Mouse (Mus musculus) embryonic facial prominence, embryonic 13.5 days (tissue): Measurements from ENCODE around the gene Rps6kc1. TPM values are rescaled to one million over a fixed set of nuclear protein-coding genes. Genes with fewer than 3 reads are reported as not detected.

Source experiments
- ATAC-seq: fragments of 200-750 bp; cut with Nextera tagmentation; 2 replicates; pipeline ENCODE4 v1.8.0; 2017; ENCODE audit warnings: low read depth; ENCODE audit not compliant: insufficient number of reproducible peaks, insufficient read depth, low FRiP score, low TSS enrichment
- H3K27ac ChIP-seq: fragments of 300-500 bp; sonication (generic); 2 replicates; pipeline ENCODE4 v1.5.1; 2015; ENCODE audit warnings: moderate library complexity, mild to moderate bottlenecking, inconsistent platforms
- H3K27me3 ChIP-seq: fragments of 300-500 bp; sonication (generic); 2 replicates; pipeline ENCODE4 v1.6.1; 2015; ENCODE audit warnings: mild to moderate bottlenecking, inconsistent platforms
- H3K36me3 ChIP-seq: fragments of 300-500 bp; sonication (generic); 2 replicates; pipeline ENCODE4 v1.6.1; 2015; ENCODE audit warnings: mild to moderate bottlenecking, inconsistent platforms
- H3K4me1 ChIP-seq: fragments of 300-500 bp; sonication (generic); 2 replicates; pipeline ENCODE4 v1.6.1; 2015; ENCODE audit warnings: inconsistent platforms
- H3K4me2 ChIP-seq: fragments of 300-500 bp; sonication (generic); 2 replicates; pipeline ENCODE4 v1.6.1; 2015; ENCODE audit warnings: moderate library complexity, mild to moderate bottlenecking, inconsistent platforms
- H3K4me3 ChIP-seq: fragments of 300-500 bp; sonication (generic); 2 replicates; pipeline ENCODE4 v1.5.1; 2015; ENCODE audit warnings: mild to moderate bottlenecking, inconsistent platforms
- H3K9ac ChIP-seq: fragments of 300-500 bp; sonication (generic); 2 replicates; pipeline ENCODE4 v1.6.1; 2015; ENCODE audit warnings: mild to moderate bottlenecking, inconsistent platforms
- H3K9me3 ChIP-seq: fragments of 300-500 bp; sonication (generic); 2 replicates; pipeline ENCODE4 v1.6.1; 2016; ENCODE audit warnings: inconsistent platforms
- WGBS: fragments of 180-500 bp; shearing (Covaris S2); methylation state at CpG from one replicate; pipeline ENCODE4 v1.1.7; 2015; ENCODE audit warnings: mixed read lengths; 5-methylcytosine and 5-hydroxymethylcytosine counted together
- polyA plus RNA-seq: library from polyadenylated mRNA; unstranded; fragments of >200 nt; fragmentation: Nextera tagmentation; extraction: Ambion mirVana; gene quantifications from 2 replicates; pipeline ENCODE4 v1.2.1, GENCODE M21; 2015

Gene Rps6kc1
- polyA plus RNA-seq, 1 experiment from 2014 or later = 18.4 TPM

DNA sequence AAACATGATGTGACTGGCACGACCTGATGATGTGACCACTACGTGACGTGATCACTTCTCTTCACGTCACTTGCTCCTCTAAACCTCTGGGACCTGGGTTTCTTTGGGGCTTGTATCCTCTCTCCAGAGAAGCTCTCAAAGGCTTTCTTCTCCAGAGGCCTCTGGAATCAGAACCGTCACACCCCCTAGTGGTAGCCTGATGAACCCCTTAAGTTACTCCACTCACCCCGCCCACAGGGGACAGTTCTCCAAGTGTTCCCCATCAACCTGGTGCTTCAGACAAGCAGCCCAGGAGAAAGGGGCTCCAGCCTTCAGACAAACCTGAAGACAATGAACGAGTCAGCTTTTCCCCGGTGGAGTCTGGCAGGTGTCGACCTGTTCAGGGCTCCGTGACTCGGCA lies 216.0 kb downstream of the Rps6kc1 start:
- ATAC-seq = no peak
- Histone ChIP-seq H3K9me3 (no peaks in the 10 kb centered on the region), H3K4me2 (no peak overlapping the region), H3K9ac (no peak overlapping the region), H3K36me3 (no peaks in the 10 kb centered on the region), H3K4me1 (peaks cover 6% of the 10 kb centered on the region), H3K27ac (no peak overlapping the region), H3K4me3 (no peak overlapping the region), H3K27me3 (no peaks in the 10 kb centered on the region)
- 67% methylated on average over 11 of the region's 11 CpGs for WGBS

- Histone ChIP-seq H3K4me2 (no peak overlapping the region), H3K9ac (no peak overlapping the region), H3K9me3 (no peaks in the 10 kb centered on the region; the same call in 1 of the 2 replicates), H3K36me3 (no peaks in the 10 kb centered on the region), H3K4me3 (no peak overlapping the region), H3K27ac (no peak overlapping the region), H3K4me1 (peaks cover 6% of the 10 kb centered on the region), H3K27me3 (no peaks in the 10 kb centered on the region)
- 82% methylated on average over 29 of the region's 29 CpGs for WGBS
- ATAC-seq = no peak
These were observed 220.9 kb downstream of the Rps6kc1 start for GRCm38 (mm10) chr1:190690528-190691262.

GRCm38 (mm10) chr1:190683060-190683459 lies 228.5 kb downstream of the Rps6kc1 start:
- 93% methylated on average over 7 of the region's 7 CpGs for WGBS
- no peaks in the 10 kb centered on the region for H3K9me3 ChIP-seq
- no peaks in the 10 kb centered on the region for H3K27me3 ChIP-seq
- H3K9ac ChIP-seq = no peak overlapping the region
- H3K4me1 ChIP-seq = peaks cover 3% of the 10 kb centered on the region; the same call in 1 of the 2 replicates
- ATAC-seq = no peak
- no peak overlapping the region for H3K4me2 ChIP-seq
- H3K4me3 ChIP-seq = no peak overlapping the region
- H3K27ac ChIP-seq = no peak overlapping the region
- no peaks in the 10 kb centered on the region for H3K36me3 ChIP-seq

GRCm38 (mm10) chr1:190682021-190682926 lies 229.3 kb downstream of the Rps6kc1 start:
- Histone ChIP-seq H3K9me3 (no peaks in the 10 kb centered on the region), H3K4me3 (no peak overlapping the region), H3K4me1 (peaks cover 3% of the 10 kb centered on the region; the same call in 1 of the 2 replicates), H3K27me3 (no peaks in the 10 kb centered on the region), H3K4me2 (peak overlapping the region; percentile 25), H3K36me3 (no peaks in the 10 kb centered on the region), H3K9ac (no peak overlapping the region), H3K27ac (no peak overlapping the region)
- 57% methylated on average over 25 of the region's 25 CpGs for WGBS
- no peak; the same call in 1 of the 2 replicates for ATAC-seq

DNA sequence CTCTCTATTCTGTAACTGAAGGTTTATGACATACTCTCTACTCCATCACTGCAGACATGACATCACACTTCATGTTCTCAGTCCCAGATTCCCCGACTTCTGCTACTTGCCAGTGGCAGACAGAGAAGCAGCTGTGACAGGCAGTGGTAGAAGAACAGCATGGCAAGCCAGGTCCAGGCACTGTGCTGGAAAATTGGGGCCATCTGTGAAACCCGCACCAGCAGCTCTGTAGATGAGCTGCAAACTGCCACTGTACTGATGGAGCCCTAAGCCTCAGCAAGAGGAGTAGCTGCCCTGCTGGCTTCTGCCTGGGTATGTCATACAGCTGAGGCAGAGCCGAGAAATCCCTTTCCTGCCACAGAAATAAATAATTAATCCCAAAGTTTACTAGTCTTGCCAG lies 236.1 kb downstream of the Rps6kc1 start:
- Histone ChIP-seq H3K4me2 (no peak overlapping the region), H3K9ac (no peak overlapping the region), H3K4me1 (no peaks in the 10 kb centered on the region), H3K27ac (no peak overlapping the region), H3K27me3 (no peaks in the 10 kb centered on the region), H3K36me3 (no peaks in the 10 kb centered on the region), H3K4me3 (no peak overlapping the region), H3K9me3 (no peaks in the 10 kb centered on the region)
- no peak for ATAC-seq
- 69% methylated on average over 3 of the region's 3 CpGs for WGBS

DNA sequence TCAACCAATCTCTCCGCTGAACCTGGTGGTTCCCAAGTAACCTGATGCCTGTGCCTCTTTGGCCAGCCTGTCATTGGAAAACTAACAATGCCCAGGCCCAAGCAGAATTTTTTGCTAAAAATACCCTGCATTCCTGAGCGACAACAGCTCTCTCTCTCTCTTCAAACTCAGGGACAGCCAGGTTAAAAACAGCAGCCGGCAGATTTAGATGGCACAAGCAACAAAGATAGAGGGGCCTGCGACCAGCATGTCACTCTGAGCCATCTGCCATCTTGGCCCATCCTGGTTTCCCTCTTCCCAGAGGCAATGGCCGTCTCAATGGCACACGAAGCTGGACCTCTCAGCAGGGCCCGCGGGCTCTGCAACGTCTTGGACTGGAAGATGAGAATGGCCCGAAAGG lies 242.5 kb downstream of the Rps6kc1 start:
- H3K27ac ChIP-seq = no peak overlapping the region
- no peak overlapping the region for H3K4me2 ChIP-seq
- H3K36me3 ChIP-seq = no peaks in the 10 kb centered on the region
- WGBS = 62% methylated on average over 10 of the region's 10 CpGs
- no peak overlapping the region for H3K4me3 ChIP-seq
- no peaks in the 10 kb centered on the region for H3K27me3 ChIP-seq
- no peak for ATAC-seq
- H3K9ac ChIP-seq = no peak overlapping the region
- H3K4me1 ChIP-seq = 0 out of 2 replicates have a peak, but pooled peaks cover 6% of the 10 kb centered on the region
- no peaks in the 10 kb centered on the region for H3K9me3 ChIP-seq

GRCm38 (mm10) chr1:190667821-190668220 lies 243.7 kb downstream of the Rps6kc1 start:
- Histone ChIP-seq H3K4me1 (0 out of 2 replicates have a peak, but pooled peaks cover 6% of the 10 kb centered on the region), H3K27me3 (no peaks in the 10 kb centered on the region), H3K4me3 (no peak overlapping the region), H3K9me3 (no peaks in the 10 kb centered on the region), H3K9ac (no peak overlapping the region), H3K36me3 (no peaks in the 10 kb centered on the region), H3K4me2 (no peak overlapping the region), H3K27ac (no peak overlapping the region)
- WGBS = 92% methylated on average over 11 of the region's 11 CpGs
- no peak for ATAC-seq

- no peak for ATAC-seq
- Histone ChIP-seq H3K9me3 (no peaks in the 10 kb centered on the region), H3K4me1 (0 out of 2 replicates have a peak, but pooled peaks cover 6% of the 10 kb centered on the region), H3K9ac (no peak overlapping the region), H3K27ac (no peak overlapping the region), H3K4me2 (no peak overlapping the region), H3K27me3 (no peaks in the 10 kb centered on the region), H3K4me3 (no peak overlapping the region), H3K36me3 (no peaks in the 10 kb centered on the region)
- WGBS = 78% methylated on average over 5 of the region's 5 CpGs
These were observed 244.2 kb downstream of the Rps6kc1 start for GRCm38 (mm10) chr1:190667326-190667725.

DNA sequence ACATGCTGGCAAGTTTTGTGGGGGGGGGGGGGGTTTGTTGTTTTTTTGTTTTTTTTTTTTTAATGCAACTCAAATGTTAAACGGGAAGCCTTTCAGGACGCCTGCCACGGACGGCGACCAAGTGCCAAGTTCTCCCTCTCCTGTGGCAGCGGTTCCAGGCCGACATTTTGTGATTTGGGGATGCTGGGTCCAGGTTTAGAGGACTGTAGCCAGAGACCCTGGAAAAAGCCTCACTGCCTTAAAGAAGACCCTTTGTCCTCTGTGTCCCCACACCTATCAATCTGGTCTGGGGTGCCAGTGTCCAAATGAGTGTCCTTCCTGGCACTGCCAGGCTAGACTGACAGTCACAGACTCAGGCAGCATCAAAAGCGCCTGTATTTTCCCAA lies 246.1 kb downstream of the Rps6kc1 start:
- H3K27ac ChIP-seq = no peak overlapping the region
- H3K9me3 ChIP-seq = no peaks in the 10 kb centered on the region
- H3K4me2 ChIP-seq = no peak overlapping the region
- H3K36me3 ChIP-seq = no peaks in the 10 kb centered on the region
- H3K4me3 ChIP-seq = no peak overlapping the region
- no peaks in the 10 kb centered on the region for H3K27me3 ChIP-seq
- WGBS = 77% methylated on average over 8 of the region's 8 CpGs
- 0 out of 2 replicates have a peak, but pooled peaks cover 6% of the 10 kb centered on the region for H3K4me1 ChIP-seq
- ATAC-seq = no peak
- no peak overlapping the region for H3K9ac ChIP-seq

DNA sequence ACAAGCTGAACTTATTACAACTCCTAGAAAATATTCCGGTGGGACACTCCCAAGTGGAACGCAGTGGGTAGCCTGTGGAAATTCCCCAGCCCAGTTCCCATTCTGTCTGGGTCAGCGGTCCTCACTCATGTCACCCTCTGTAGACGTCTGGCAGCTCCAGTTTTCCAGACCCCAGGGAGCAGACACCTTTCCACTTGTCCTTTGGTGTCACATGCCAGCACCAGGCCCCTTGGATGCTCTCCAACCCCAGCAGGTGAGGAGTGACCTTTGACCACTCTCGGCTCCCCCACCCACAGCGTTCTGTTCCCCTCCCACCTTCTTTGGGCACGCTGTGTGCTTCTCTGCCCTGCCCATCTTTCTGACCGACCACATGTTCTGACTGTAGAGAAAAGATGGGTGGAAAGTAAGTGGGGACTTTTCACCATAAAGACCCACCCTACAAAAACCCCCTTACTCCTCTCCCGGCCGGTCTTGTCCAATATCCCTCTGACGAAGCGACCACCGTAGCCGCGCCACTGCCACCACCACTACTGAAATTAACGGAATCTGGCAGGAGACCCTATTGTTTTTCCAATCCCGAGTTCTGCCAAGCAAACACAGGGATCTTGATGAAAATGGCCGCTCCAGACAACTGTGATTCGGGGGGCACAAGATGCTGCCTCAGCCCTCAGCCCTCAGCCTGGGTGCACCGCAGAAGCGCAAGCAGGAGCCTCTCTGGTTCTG lies 246.6 kb downstream of the Rps6kc1 start:
- Histone ChIP-seq H3K9ac (no peak overlapping the region), H3K4me1 (peaks cover 7% of the 10 kb centered on the region), H3K36me3 (no peaks in the 10 kb centered on the region), H3K4me2 (no peak overlapping the region), H3K4me3 (no peak overlapping the region), H3K27ac (no peak overlapping the region), H3K27me3 (no peaks in the 10 kb centered on the region), H3K9me3 (no peaks in the 10 kb centered on the region)
- ATAC-seq = no peak
- 83% methylated on average over 21 of the region's 21 CpGs for WGBS

GRCm38 (mm10) chr1:190663996-190664395 lies 247.6 kb downstream of the Rps6kc1 start:
- no peaks in the 10 kb centered on the region for H3K27me3 ChIP-seq
- WGBS = 82% methylated on average over 4 of the region's 4 CpGs

More at GRCm38 (mm10) chr1:190663996-190664395, 247.6 kb downstream of the Rps6kc1 start:
- no peak overlapping the region for H3K4me2 ChIP-seq
- ATAC-seq = no peak
- H3K9ac ChIP-seq = no peak overlapping the region
- no peaks in the 10 kb centered on the region for H3K9me3 ChIP-seq
- H3K4me1 ChIP-seq = peaks cover 11% of the 10 kb centered on the region
- no peak overlapping the region for H3K4me3 ChIP-seq
- H3K27ac ChIP-seq = no peak overlapping the region
- H3K36me3 ChIP-seq = no peaks in the 10 kb centered on the region
